Comparison of ENCODE assay signal across 9 mouse cellular contexts in genomic region chr4:57720869-57721361, GRCm38 (mm10). TPM values are rescaled to one million over a fixed set of nuclear protein-coding genes. Genes with fewer than 3 reads are reported as not detected.
A peak's percentile ranks its signal among the peaks of the same experiment; 100 is the strongest.
DNase-seq lines count a peak whose midpoint lies in the region; ATAC-seq and TF ChIP-seq lines count a peak whose summit lies in the region.
"Had no signal": no experiment of that assay in that cellular context is flagged by ENCODE, and none has a peak within 500 bp of the region (broad histone marks: within the 10 kb centered on the region; RNA-seq: fewer than 3 reads in every experiment).

No protein-coding gene starts in this region.

- H3K27ac ChIP-seq in liver, postnatal 0 days (ENCODE audit: low read depth) = no peak overlapping the region; the same call in 1 of the 2 replicates
- H3K27ac ChIP-seq in liver, embryonic 11.5 days (ENCODE audit: low read depth, low read length) = no peak overlapping the region
- 0 out of 2 replicates have a peak overlapping the region, but pooled peaks have one; percentile 44 for H3K27ac ChIP-seq in embryonic facial prominence, embryonic 14.5 days (replicated peaks; ENCODE audit: low read depth, low read length)

- DNase-seq in liver, postnatal 0 days = no peak
- no peak for DNase-seq in liver, embryonic 11.5 days (ENCODE audit: low spot score)
- DNase-seq in brain, embryonic 14.5 days (ENCODE audit: low read depth) = peak; percentile 64
- DNase-seq in embryonic facial prominence, embryonic 14.5 days (ENCODE audit: low spot score) = peak; percentile 91
- DNase-seq in splenic B cell, adult 2 months (ENCODE audit: low read depth, low spot score) = peak; percentile 71
- DNase-seq in right cerebral cortex, postnatal 25 days = no peak
- DNase-seq in kidney, adult 8-10 months = no peak
- DNase-seq: cerebellum, postnatal 10 days had no signal

- no peak overlapping the region for H3K4me2 ChIP-seq in liver, postnatal 0 days (ENCODE audit: low read depth, low read length)
- no peak overlapping the region for H3K4me2 ChIP-seq in liver, embryonic 11.5 days
- H3K4me2 ChIP-seq in embryonic facial prominence, embryonic 14.5 days (ENCODE audit: low read depth, low read length) = no peak overlapping the region

- ATAC-seq in liver, postnatal 0 days = peak; percentile 44; the same call in 1 of the 2 replicates
- no peak for ATAC-seq in liver, embryonic 11.5 days (replicated peaks; ENCODE audit: low FRiP score)
- peak; percentile 63; the same call in 1 of the 2 replicates for ATAC-seq in embryonic facial prominence, embryonic 14.5 days (ENCODE audit: low read depth)
- ATAC-seq: midbrain, embryonic 16.5 days had no signal

- no peak for TF ChIP-seq POLR2A in brain, embryonic 14.5 days (IDR thresholded peaks at IDR 0.05; ENCODE audit: borderline replicate concordance, extremely low read depth, insufficient read depth, insufficient read length, poor library complexity, severe bottlenecking)

- TF ChIP-seq CTCF in liver, postnatal 0 days (IDR thresholded peaks at IDR 0.05; ENCODE audit: low read depth) = no peak
- TF ChIP-seq CTCF in brain, embryonic 14.5 days (IDR thresholded peaks at IDR 0.05; ENCODE audit: borderline replicate concordance, extremely low read depth, insufficient read depth, insufficient read length) = no peak

- H3K9ac ChIP-seq in liver, postnatal 0 days (replicated peaks) = no peak overlapping the region
- H3K9ac ChIP-seq in liver, embryonic 11.5 days (ENCODE audit: low read depth, low read length) = no peak overlapping the region
- no peak overlapping the region for H3K9ac ChIP-seq in embryonic facial prominence, embryonic 14.5 days (ENCODE audit: low read depth, low read length)

- no peaks in the 10 kb centered on the region for H3K36me3 ChIP-seq in liver, postnatal 0 days (replicated peaks; ENCODE audit: insufficient read depth, low read length)
- H3K36me3 ChIP-seq in liver, embryonic 11.5 days (ENCODE audit: control insufficient read depth, insufficient read depth, low read length) = no peaks in the 10 kb centered on the region
- no peaks in the 10 kb centered on the region for H3K36me3 ChIP-seq in embryonic facial prominence, embryonic 14.5 days (ENCODE audit: control insufficient read depth, insufficient read depth, low read length)
- H3K36me3 ChIP-seq in splenic B cell, adult 2 months (ENCODE audit: control insufficient read depth, insufficient read depth, low read length, poor library complexity, severe bottlenecking) = no peaks in the 10 kb centered on the region

- no peak overlapping the region for H3K4me3 ChIP-seq in liver, postnatal 0 days (ENCODE audit: low read depth, low read length)
- H3K4me3 ChIP-seq in liver, embryonic 11.5 days (ENCODE audit: low read depth, low read length) = no peak overlapping the region
- no peak overlapping the region for H3K4me3 ChIP-seq in embryonic facial prominence, embryonic 14.5 days (ENCODE audit: low read depth, low read length)

- no peaks in the 10 kb centered on the region for H3K27me3 ChIP-seq in liver, postnatal 0 days (ENCODE audit: insufficient read depth, low read length)
- H3K27me3 ChIP-seq in liver, embryonic 11.5 days (replicated peaks; ENCODE audit: control insufficient read depth, insufficient read depth, low read length) = no peaks in the 10 kb centered on the region
- H3K27me3 ChIP-seq in embryonic facial prominence, embryonic 14.5 days (replicated peaks; ENCODE audit: control insufficient read depth, insufficient read depth, low read length) = no peaks in the 10 kb centered on the region
- no peaks in the 10 kb centered on the region for H3K27me3 ChIP-seq in splenic B cell, adult 2 months (ENCODE audit: control insufficient read depth, insufficient read depth, low read length, poor library complexity, severe bottlenecking)

- no peak for TF ChIP-seq EP300 in liver, postnatal 0 days (IDR thresholded peaks at IDR 0.05; ENCODE audit: low read depth)

- 25% methylated on average over 7 of the region's 7 CpGs for WGBS in liver, postnatal 0 days (ENCODE audit: insufficient replicate concordance)
- 42% methylated on average over 7 of the region's 7 CpGs for WGBS in liver, embryonic 11.5 days
- WGBS in embryonic facial prominence, embryonic 14.5 days = 17% methylated on average over 7 of the region's 7 CpGs

- no peaks in the 10 kb centered on the region for H3K9me3 ChIP-seq in liver, postnatal 0 days (ENCODE audit: low read length)
- H3K9me3 ChIP-seq in liver, embryonic 11.5 days (ENCODE audit: control insufficient read depth, low read length) = no peaks in the 10 kb centered on the region
- H3K9me3 ChIP-seq in embryonic facial prominence, embryonic 14.5 days (ENCODE audit: control insufficient read depth, low read length) = no peaks in the 10 kb centered on the region

- H3K4me1 ChIP-seq in liver, postnatal 0 days (ENCODE audit: insufficient read depth) = no peaks in the 10 kb centered on the region
- H3K4me1 ChIP-seq in liver, embryonic 11.5 days (replicated peaks; ENCODE audit: control insufficient read depth, insufficient read depth, low read length) = no peaks in the 10 kb centered on the region
- H3K4me1 ChIP-seq in embryonic facial prominence, embryonic 14.5 days (ENCODE audit: control insufficient read depth, insufficient read depth, low read length) = no peaks in the 10 kb centered on the region; the same call in 1 of the 2 replicates

RNA-seq across cellular contexts. Expression of gene Akap2, which starts 3.5 kb away (rescaled TPM):
- 1.9 and 2.0 TPM in 2 replicates for polyA plus RNA-seq in liver, postnatal 0 days (2015; fragmentation: Nextera tagmentation; extraction: Ambion mirVana)
- polyA plus RNA-seq in liver, embryonic 11.5 days (2014; fragmentation: Nextera tagmentation; extraction: Ambion mirVana) = 4.8 and 5.6 TPM in 2 replicates
- 9.2 and 14.5 TPM in 2 replicates for polyA plus RNA-seq in brain, embryonic 14.5 days (2012; rRNA removed)
- 24.9 and 28.5 TPM in 2 replicates for polyA plus RNA-seq in embryonic facial prominence, embryonic 14.5 days (2014; fragmentation: Nextera tagmentation; extraction: Ambion mirVana)

Comparison
In these comparisons a context has a peak if more than half of its experiments do, and no peak if none do; other contexts are left out.
1. DNase-seq: peak in brain, embryonic 14.5 days (single experiment), embryonic facial prominence, embryonic 14.5 days (single experiment) and splenic B cell, adult 2 months (single experiment); none in liver, postnatal 0 days (single experiment), liver, embryonic 11.5 days (single experiment), right cerebral cortex, postnatal 25 days (single experiment) and kidney, adult 8-10 months (0 of 2).